Mouse (Mus musculus) layer of hippocampus, postnatal 14 days (tissue): ENCODE data around the gene Gpx1. TPM values are rescaled to one million over a fixed set of nuclear protein-coding genes. Genes with fewer than 3 reads are reported as not detected.

Experiments
- total RNA-seq, 2 experiments: library from RNA; stranded (reverse); gene quantifications; 2 replicates each; pipeline ENCODE4 v1.2.3; 2021

Gpx1 gene
- total RNA-seq, 2 experiments from 2014 or later: 67.3 to 68.7 TPM

Other genes with a start within 250 kb of the Gpx1 start
- gene Apeh, start 244.3 kb upstream of the Gpx1 start, total RNA-seq: 10 to 100 TPM; 39.4 to 42.8 TPM
- gene Bsn, start 148.5 kb upstream of the Gpx1 start, total RNA-seq: 100 to 1,000 TPM; 203 to 219 TPM
- gene Dag1, start 74.9 kb upstream of the Gpx1 start, total RNA-seq: 100 to 1,000 TPM; 119 to 120 TPM
- 10 to 100 TPM; 85.7 to 86.1 TPM for gene Nicn1, start 48.5 kb upstream of the Gpx1 start, total RNA-seq
- gene Amt, start 42.0 kb upstream of the Gpx1 start, total RNA-seq: 10 to 100 TPM; 27.1 to 27.9 TPM
- 100 to 1,000 TPM; 189 to 198 TPM for gene Rhoa, start 32.8 kb upstream of the Gpx1 start, total RNA-seq
- gene Tcta, start 32.7 kb upstream of the Gpx1 start, total RNA-seq: 10 to 100 TPM; 45.3 to 46.8 TPM
- 100 to 1,000 TPM; 111 to 121 TPM for gene Usp4, start 8.9 kb downstream of the Gpx1 start, total RNA-seq
- gene 1700102P08Rik, start 53.9 kb downstream of the Gpx1 start, total RNA-seq: 1 to 10 TPM in 1 of 2 experiments, under 1 TPM in 1; 0.86 to 1.2 TPM
- under 1 TPM in 1 of 2 experiments, not detected in 1; 0.14 TPM for gene Ccdc36, start 89.6 kb downstream of the Gpx1 start, total RNA-seq
- not detected for gene BC048562, start 97.6 kb downstream of the Gpx1 start, total RNA-seq
- 10 to 100 TPM; 37.0 to 37.8 TPM for gene Ccdc71, start 121.6 kb downstream of the Gpx1 start, total RNA-seq
- gene Klhdc8b, start 122.7 kb downstream of the Gpx1 start, total RNA-seq: 10 to 100 TPM; 17.5 to 18.4 TPM
- 10 to 100 TPM; 34.8 to 39.8 TPM for gene Lamb2, start 140.8 kb downstream of the Gpx1 start, total RNA-seq
- gene Usp19, start 151.7 kb downstream of the Gpx1 start, total RNA-seq: 100 to 1,000 TPM; 123 to 128 TPM
- gene Qars, start 168.8 kb downstream of the Gpx1 start, total RNA-seq: 10 to 100 TPM; 77.4 to 91.5 TPM
- gene Qrich1, start 177.9 kb downstream of the Gpx1 start, total RNA-seq: 100 to 1,000 TPM; 123 to 130 TPM
- 10 to 100 TPM; 61.3 to 70.1 TPM for gene Impdh2, start 221.4 kb downstream of the Gpx1 start, total RNA-seq
- 10 to 100 TPM; 52.0 to 54.6 TPM for gene Ndufaf3, start 228.5 kb downstream of the Gpx1 start, total RNA-seq
- gene Dalrd3, start 231.0 kb downstream of the Gpx1 start, total RNA-seq: 10 to 100 TPM; 76.0 to 86.5 TPM
- 100 to 1,000 TPM; 172 to 180 TPM for gene Wdr6, start 239.8 kb downstream of the Gpx1 start, total RNA-seq